Comparison of ENCODE assay signal across 13 mouse cellular contexts in genomic region chr6:72825762-72826161, GRCm38 (mm10). TPM values are rescaled to one million over a fixed set of nuclear protein-coding genes. Genes with fewer than 3 reads are reported as not detected.
DNase-seq lines count a peak whose midpoint lies in the region; ATAC-seq lines count a peak whose summit lies in the region.
"Had no signal": no experiment of that assay in that cellular context is flagged by ENCODE, and none has a peak within 500 bp of the region (broad histone marks: within the 10 kb centered on the region; RNA-seq: fewer than 3 reads in every experiment).

No protein-coding gene starts in this region.

- peak overlapping the region; percentile 55 for H3K4me2 ChIP-seq in forebrain, embryonic 12.5 days
- no peak overlapping the region for H3K4me2 ChIP-seq in forebrain, embryonic 11.5 days (ENCODE audit: low read depth, low read length, severe bottlenecking)
- H3K4me2 ChIP-seq in neural tube, embryonic 12.5 days (replicated peaks) = peak overlapping the region; percentile 56
- H3K4me2 ChIP-seq in limb, embryonic 12.5 days = peak overlapping the region; percentile 55; the same call in 1 of the 2 replicates
- H3K4me2 ChIP-seq in neural tube, embryonic 15.5 days = peak overlapping the region; percentile 48; the same call in 1 of the 2 replicates

- ATAC-seq in forebrain, embryonic 12.5 days (ENCODE audit: low FRiP score) = no peak
- ATAC-seq in forebrain, embryonic 11.5 days (replicated peaks; ENCODE audit: low FRiP score) = no peak
- ATAC-seq in neural tube, embryonic 12.5 days (ENCODE audit: low FRiP score, low read depth) = no peak
- ATAC-seq in limb, embryonic 12.5 days (ENCODE audit: insufficient number of reproducible peaks, insufficient read depth, low FRiP score, low TSS enrichment, low read depth) = no peak
- ATAC-seq in neural tube, embryonic 15.5 days (ENCODE audit: low FRiP score) = no peak

- no peaks in the 10 kb centered on the region for H3K36me3 ChIP-seq in forebrain, embryonic 12.5 days (replicated peaks)
- H3K36me3 ChIP-seq in forebrain, embryonic 11.5 days (ENCODE audit: control insufficient read depth, insufficient read depth, low read length) = no peaks in the 10 kb centered on the region
- no peaks in the 10 kb centered on the region for H3K36me3 ChIP-seq in neural tube, embryonic 12.5 days
- no peaks in the 10 kb centered on the region for H3K36me3 ChIP-seq in limb, embryonic 12.5 days
- H3K36me3 ChIP-seq in neural tube, embryonic 15.5 days = no peaks in the 10 kb centered on the region
- H3K36me3 ChIP-seq: embryonic facial prominence, embryonic 12.5 days had no signal

- H3K4me1 ChIP-seq in forebrain, embryonic 12.5 days = peaks cover 12% of the 10 kb centered on the region
- peaks cover 7% of the 10 kb centered on the region; the same call in 1 of the 2 replicates for H3K4me1 ChIP-seq in forebrain, embryonic 11.5 days (replicated peaks; ENCODE audit: control insufficient read depth, insufficient read depth, low read length)
- H3K4me1 ChIP-seq in neural tube, embryonic 12.5 days = peaks cover 10% of the 10 kb centered on the region
- H3K4me1 ChIP-seq in limb, embryonic 12.5 days (replicated peaks) = peaks cover 11% of the 10 kb centered on the region
- peaks cover 11% of the 10 kb centered on the region for H3K4me1 ChIP-seq in neural tube, embryonic 15.5 days

- WGBS in forebrain, embryonic 12.5 days = 54% methylated on average over 9 of the region's 9 CpGs
- WGBS in forebrain, embryonic 11.5 days = 49% methylated on average over 9 of the region's 9 CpGs
- 49% methylated on average over 9 of the region's 9 CpGs for WGBS in neural tube, embryonic 12.5 days
- 47% methylated on average over 9 of the region's 9 CpGs for WGBS in limb, embryonic 12.5 days
- WGBS in neural tube, embryonic 15.5 days = 50% methylated on average over 9 of the region's 9 CpGs

- peaks cover 4% of the 10 kb centered on the region; the same call in 1 of the 2 replicates for H3K9me3 ChIP-seq in forebrain, embryonic 12.5 days
- H3K9me3 ChIP-seq in forebrain, embryonic 11.5 days (ENCODE audit: control insufficient read depth, low read length) = no peaks in the 10 kb centered on the region
- no peaks in the 10 kb centered on the region for H3K9me3 ChIP-seq in neural tube, embryonic 12.5 days
- H3K9me3 ChIP-seq in limb, embryonic 12.5 days = peaks cover 3% of the 10 kb centered on the region; the same call in 1 of the 2 replicates
- no peaks in the 10 kb centered on the region for H3K9me3 ChIP-seq in neural tube, embryonic 15.5 days (replicated peaks)

- H3K9ac ChIP-seq in forebrain, embryonic 12.5 days = 0 out of 2 replicates have a peak overlapping the region, but pooled peaks have one; percentile 51
- no peak overlapping the region for H3K9ac ChIP-seq in forebrain, embryonic 11.5 days (ENCODE audit: low read length)
- H3K9ac ChIP-seq in neural tube, embryonic 12.5 days = 0 out of 2 replicates have a peak overlapping the region, but pooled peaks have one; percentile 39
- no peak overlapping the region for H3K9ac ChIP-seq in limb, embryonic 12.5 days (replicated peaks)
- no peak overlapping the region for H3K9ac ChIP-seq in neural tube, embryonic 15.5 days (replicated peaks)

- no peak for DNase-seq in forebrain, embryonic 11.5 days (ENCODE audit: low spot score)
- DNase-seq in neural tube, embryonic 10.5 days (ENCODE audit: extremely low spot score, low spot score) = no peak
- no peak for DNase-seq in adrenal gland, postnatal 25 days
- no peak for DNase-seq in thymus, postnatal 36 days
- DNase-seq: adrenal gland, adult 8-10 months; kidney, adult 8-10 months; spleen, adult 18-20 months had no signal

- no peak overlapping the region for H3K4me3 ChIP-seq in forebrain, embryonic 12.5 days (replicated peaks)
- no peak overlapping the region for H3K4me3 ChIP-seq in forebrain, embryonic 11.5 days (ENCODE audit: low read depth, low read length)
- no peak overlapping the region for H3K4me3 ChIP-seq in neural tube, embryonic 12.5 days
- H3K4me3 ChIP-seq in limb, embryonic 12.5 days (replicated peaks) = no peak overlapping the region; the same call in 1 of the 2 replicates
- no peak overlapping the region for H3K4me3 ChIP-seq in neural tube, embryonic 15.5 days (replicated peaks)

- H3K27ac ChIP-seq in forebrain, embryonic 12.5 days = no peak overlapping the region
- H3K27ac ChIP-seq in forebrain, embryonic 11.5 days (ENCODE audit: low read depth, low read length) = no peak overlapping the region
- no peak overlapping the region for H3K27ac ChIP-seq in neural tube, embryonic 12.5 days
- no peak overlapping the region for H3K27ac ChIP-seq in limb, embryonic 12.5 days
- H3K27ac ChIP-seq in neural tube, embryonic 15.5 days (replicated peaks) = no peak overlapping the region
- H3K27ac ChIP-seq: embryonic facial prominence, embryonic 12.5 days; left cerebral cortex, adult 2 months had no signal

- peaks cover 13% of the 10 kb centered on the region for H3K27me3 ChIP-seq in forebrain, embryonic 12.5 days
- H3K27me3 ChIP-seq in forebrain, embryonic 11.5 days (ENCODE audit: control insufficient read depth, insufficient read depth, low read length) = no peaks in the 10 kb centered on the region
- no peaks in the 10 kb centered on the region for H3K27me3 ChIP-seq in neural tube, embryonic 12.5 days (replicated peaks)
- peaks cover 11% of the 10 kb centered on the region for H3K27me3 ChIP-seq in limb, embryonic 12.5 days
- no peaks in the 10 kb centered on the region; the same call in 1 of the 2 replicates for H3K27me3 ChIP-seq in neural tube, embryonic 15.5 days (replicated peaks)
- H3K27me3 ChIP-seq: embryonic facial prominence, embryonic 12.5 days had no signal

RNA-seq across cellular contexts. Expression of gene Tcf7l1, which starts 36.7 kb away (rescaled TPM):
- polyA plus RNA-seq in forebrain, embryonic 12.5 days (2016; fragmentation: Nextera tagmentation; extraction: Ambion mirVana) = 24.4 and 25.9 TPM in 2 replicates
- 31.2 and 33.3 TPM in 2 replicates for polyA plus RNA-seq in forebrain, embryonic 11.5 days (2014; fragmentation: Nextera tagmentation; extraction: Ambion mirVana)
- polyA plus RNA-seq in neural tube, embryonic 12.5 days (2016; fragmentation: Nextera tagmentation; extraction: Ambion mirVana) = 17.4 and 18.6 TPM in 2 replicates
- polyA plus RNA-seq in limb, embryonic 12.5 days (2016; fragmentation: Nextera tagmentation; extraction: Ambion mirVana) = 49.3 and 58.3 TPM in 2 replicates
- polyA plus RNA-seq in neural tube, embryonic 15.5 days (2015; fragmentation: Nextera tagmentation; extraction: Ambion mirVana) = 7.0 and 9.8 TPM in 2 replicates
- total RNA-seq in adrenal gland, postnatal 25 days (2021) = 10.0 and 13.1 TPM in 2 replicates

Comparison
In these comparisons a context has a peak if more than half of its experiments do, and no peak if none do; other contexts are left out.
1. H3K9ac ChIP-seq: peak in forebrain, embryonic 12.5 days (single experiment) and neural tube, embryonic 12.5 days (single experiment); none in forebrain, embryonic 11.5 days (single experiment), limb, embryonic 12.5 days (single experiment) and neural tube, embryonic 15.5 days (single experiment).